Mouse (Mus musculus) kidney, adult 2 months (tissue): ENCODE measurements at regions not wholly inside any gene's neighbourhood (a gene's known extent, or its start where the extent isn't known, plus 50 kb on each side); places are given as distances from the start of the nearest gene placed in this dataset.

ENCODE experiments used
- DNase-seq: peaks from one replicate; pipeline ENCODE4 v3.0.0; 2021
- H3K27ac ChIP-seq: fragments of 200-500 bp; 2 replicates; pipeline ENCODE4 v1.5.1; 2012; ENCODE audit warnings: low read depth, low read length, control low read depth, inconsistent platforms; ENCODE audit not compliant: insufficient read depth
- H3K27me3 ChIP-seq: fragments of 200-500 bp; replicated peaks from 2 replicates; pipeline ENCODE4 v1.6.1; 2012; ENCODE audit warnings: mild to moderate bottlenecking, moderate library complexity, low read length, inconsistent platforms; ENCODE audit not compliant: control insufficient read depth, insufficient read depth
- H3K36me3 ChIP-seq: fragments of 200-500 bp; 2 replicates; pipeline ENCODE4 v1.6.1; 2012; ENCODE audit warnings: mild to moderate bottlenecking, moderate library complexity, low read length, inconsistent platforms; ENCODE audit not compliant: control insufficient read depth, insufficient read depth
- H3K4me1 ChIP-seq: fragments of 200-500 bp; 2 replicates; pipeline ENCODE4 v1.6.1; 2011; ENCODE audit warnings: low read length; ENCODE audit not compliant: control insufficient read depth, insufficient read depth
- H3K4me3 ChIP-seq: fragments of 200-500 bp; 2 replicates; pipeline ENCODE4 v1.5.1; 2011; ENCODE audit warnings: mild to moderate bottlenecking, low read depth, low read length, control low read depth; ENCODE audit not compliant: insufficient read depth
- CTCF ChIP-seq: fragments of 200-500 bp; conservative IDR thresholded peaks from 2 replicates; pipeline ENCODE4 v1.5.1; 2011; ENCODE audit warnings: low read depth, mild to moderate bottlenecking, control low read depth, low read length, moderate library complexity, mixed read lengths; ENCODE audit not compliant: insufficient read depth, insufficient read length
- POLR2A ChIP-seq: fragments of 200-500 bp; IDR thresholded peaks from one replicate; pipeline ENCODE4 v1.6.1; 2011; ENCODE audit warnings: low read depth, low read length, control low read depth
- WGBS: fragments of 180-500 bp; shearing (Covaris S2); methylation state at CpG from one replicate; pipeline ENCODE4 v1.1.7; 2018; 5-methylcytosine and 5-hydroxymethylcytosine counted together

GRCm38 (mm10) chr12:59460997-59461961 is 241.8 kb upstream of the Fbxo33 start:
- TF ChIP-seq CTCF (no peak), POLR2A (no peak)
- H3K27ac ChIP-seq: no peak overlapping the region
- no peak for DNase-seq
- no peaks in the 10 kb centered on the region; the same call in 1 of the 2 replicates for H3K27me3 ChIP-seq
- H3K36me3 ChIP-seq: no peaks in the 10 kb centered on the region
- H3K4me3 ChIP-seq: no peak overlapping the region
- no peaks in the 10 kb centered on the region for H3K4me1 ChIP-seq
- 68% methylated on average over 10 of the region's 10 CpGs for WGBS

DNA sequence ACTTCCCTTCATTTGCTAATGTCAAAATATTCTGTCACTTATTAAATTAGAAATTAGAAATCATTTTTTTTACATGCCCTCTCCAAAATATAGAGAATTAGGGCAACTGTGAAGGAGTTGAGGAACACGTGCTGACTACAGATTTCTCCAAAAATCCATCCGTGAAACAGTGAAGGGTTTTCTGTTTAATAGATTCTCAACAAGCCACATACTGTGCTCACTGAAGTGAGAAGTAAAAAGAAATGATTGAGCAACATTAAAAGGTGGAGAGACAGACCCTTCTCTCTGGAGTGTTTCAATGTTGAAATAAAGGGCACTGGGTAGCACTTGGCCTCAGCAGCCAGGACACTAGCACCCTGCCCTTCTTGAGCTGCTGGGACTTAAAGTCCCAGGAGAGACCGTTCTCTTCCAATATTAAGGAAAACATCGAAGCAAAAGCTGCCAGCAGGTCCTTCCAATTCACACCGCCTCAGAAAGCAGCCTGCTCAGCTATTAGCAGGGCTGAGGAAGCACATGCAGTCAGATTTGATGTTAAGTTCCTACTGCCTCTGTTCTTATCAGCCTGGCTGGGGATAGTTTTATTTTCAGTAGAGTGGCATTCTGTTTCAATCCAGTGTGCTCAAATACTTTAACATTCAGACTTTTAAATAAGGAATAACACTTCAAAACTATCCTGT is 236.8 kb upstream of the Fbxo33 start:
- H3K27me3 ChIP-seq: no peaks in the 10 kb centered on the region; the same call in 1 of the 2 replicates
- H3K4me3 ChIP-seq: no peak overlapping the region
- WGBS: 56% methylated on average over 5 of the region's 5 CpGs
- no peaks in the 10 kb centered on the region for H3K4me1 ChIP-seq
- DNase-seq: no peak
- TF ChIP-seq POLR2A (no peak), CTCF (no peak)
- H3K27ac ChIP-seq: no peak overlapping the region
- H3K36me3 ChIP-seq: no peaks in the 10 kb centered on the region

DNA sequence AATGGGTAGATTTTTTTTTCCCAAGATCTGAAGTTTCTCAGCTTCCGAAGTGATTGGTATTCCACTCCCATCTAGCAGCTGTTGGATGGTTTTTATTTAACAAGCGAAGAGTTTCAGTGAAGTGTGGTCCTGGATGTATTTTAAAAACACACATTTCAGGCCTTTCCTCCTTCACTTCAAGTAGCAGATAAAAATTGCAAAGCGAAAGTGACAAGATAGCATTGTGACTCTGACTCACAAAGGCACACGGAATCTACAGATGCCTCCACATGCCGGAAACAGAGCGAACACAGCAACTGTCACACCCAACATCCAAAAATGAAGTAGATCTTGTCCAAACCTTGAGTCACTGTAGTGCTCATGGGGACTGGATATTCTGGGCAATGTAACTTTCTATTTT is 195.5 kb upstream of the Fbxo33 start:
- DNase-seq: no peak

DNA sequence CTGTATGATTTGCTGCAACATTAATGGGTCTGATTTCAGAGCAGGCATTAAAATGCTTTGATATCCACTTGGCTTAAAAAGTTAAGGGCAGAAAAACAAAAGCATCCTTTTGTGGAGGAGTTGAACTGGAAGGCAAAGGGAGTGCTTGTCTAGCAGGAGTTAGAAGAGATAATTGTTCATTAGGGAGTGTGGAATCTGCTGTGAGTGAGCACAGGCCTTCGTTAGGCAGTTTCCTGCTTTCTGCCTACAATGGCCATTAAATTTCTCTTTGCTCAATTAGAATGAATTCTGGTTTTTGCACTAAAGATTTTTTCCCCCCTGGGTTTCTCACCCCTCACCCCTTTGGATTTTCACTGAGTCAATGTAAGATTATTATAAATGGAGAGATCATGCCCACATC is 192.0 kb upstream of the Fbxo33 start:
- H3K27me3 ChIP-seq: no peaks in the 10 kb centered on the region
- H3K27ac ChIP-seq: no peak overlapping the region
- no peaks in the 10 kb centered on the region for H3K4me1 ChIP-seq
- no peak for DNase-seq
- 32% methylated on average over 1 of the region's 1 CpGs for WGBS
- no peak overlapping the region for H3K4me3 ChIP-seq
- no peak for TF ChIP-seq CTCF
- TF ChIP-seq POLR2A: no peak
- no peaks in the 10 kb centered on the region for H3K36me3 ChIP-seq

More for the DNA sequence above, 195.5 kb upstream of the Fbxo33 start:
- H3K36me3 ChIP-seq: no peaks in the 10 kb centered on the region
- no peaks in the 10 kb centered on the region for H3K4me1 ChIP-seq
- TF ChIP-seq CTCF (no peak), POLR2A (no peak)
- no peaks in the 10 kb centered on the region for H3K27me3 ChIP-seq
- 87% methylated on average over 6 of the region's 6 CpGs for WGBS
- H3K27ac ChIP-seq: no peak overlapping the region
- H3K4me3 ChIP-seq: no peak overlapping the region

DNA sequence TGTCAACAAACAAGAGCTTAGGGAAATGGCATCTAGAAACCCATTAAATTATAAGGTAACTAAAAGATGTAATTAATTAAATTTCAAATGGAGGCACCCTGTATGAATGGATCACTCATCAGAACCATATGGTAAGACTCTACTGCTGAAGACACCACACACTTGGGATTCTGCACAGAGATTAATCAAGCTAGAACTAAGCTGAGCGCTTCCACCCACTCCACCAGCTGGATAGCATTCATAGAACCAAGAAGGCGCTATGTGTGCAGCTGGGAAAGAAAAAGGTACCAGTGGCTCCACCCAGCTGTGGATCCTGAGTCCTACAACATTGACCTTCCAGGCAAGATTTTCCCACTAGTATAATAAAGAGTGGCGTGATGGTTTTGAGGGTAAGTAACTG is 171.6 kb upstream of the Fbxo33 start:
- no peak overlapping the region for H3K27ac ChIP-seq
- DNase-seq: no peak
- H3K4me1 ChIP-seq: no peaks in the 10 kb centered on the region
- no peak overlapping the region for H3K4me3 ChIP-seq
- WGBS: 90% methylated on average over 3 of the region's 3 CpGs
- H3K36me3 ChIP-seq: no peaks in the 10 kb centered on the region
- no peaks in the 10 kb centered on the region for H3K27me3 ChIP-seq
- TF ChIP-seq POLR2A: no peak
- TF ChIP-seq CTCF: no peak

- no peak for TF ChIP-seq POLR2A
- TF ChIP-seq CTCF: 0 out of 2 replicates have a peak, but pooled peaks have one; percentile 16
- Histone ChIP-seq H3K27ac (no peak overlapping the region), H3K4me1 (no peaks in the 10 kb centered on the region), H3K4me3 (no peak overlapping the region), H3K36me3 (no peaks in the 10 kb centered on the region), H3K27me3 (no peaks in the 10 kb centered on the region)
- DNase-seq: peak; percentile 21
- 27% methylated on average over 3 of the region's 3 CpGs for WGBS
Observed at GRCm38 (mm10) chr12:59382812-59383211, 163.3 kb upstream of the Fbxo33 start.

GRCm38 (mm10) chr12:59341586-59341985 is 122.1 kb upstream of the Fbxo33 start:
- DNase-seq: no peak
- no peaks in the 10 kb centered on the region for H3K27me3 ChIP-seq
- 87% methylated on average over 2 of the region's 2 CpGs for WGBS
- TF ChIP-seq POLR2A (no peak), CTCF (no peak)
- no peaks in the 10 kb centered on the region for H3K4me1 ChIP-seq
- no peak overlapping the region for H3K4me3 ChIP-seq
- H3K36me3 ChIP-seq: no peaks in the 10 kb centered on the region
- H3K27ac ChIP-seq: no peak overlapping the region
